Mouse (Mus musculus) CH12.LX (cell line): ENCODE data around the gene Rnf214. TPM values are rescaled to one million over a fixed set of nuclear protein-coding genes. Genes with fewer than 3 reads are reported as not detected.

Source experiments
- DNase-seq: peaks from one replicate; pipeline ENCODE4 v3.0.0-alpha.2; 2013; ENCODE audit errors: extremely low read depth
- H3K27ac ChIP-seq: 2 replicates; pipeline ENCODE4 v1.5.1; 2012; ENCODE audit warnings: low read depth, mild to moderate bottlenecking, control low read depth, moderate library complexity; ENCODE audit not compliant: insufficient read depth
- H3K27me3 ChIP-seq: replicated peaks from 2 replicates; pipeline ENCODE3; 2012; ENCODE audit warnings: inconsistent platforms
- H3K36me3 ChIP-seq, 2 experiments: replicated peaks in 1 of 2; 2 replicates each; pipeline versions ENCODE3 to v1.6.1; 2012; ENCODE audit warnings: inconsistent platforms in 1 of 2, low read length in 1 of 2, mild to moderate bottlenecking in 1 of 2, mixed read lengths in 1 of 2, moderate library complexity in 1 of 2; ENCODE audit not compliant: control insufficient read depth in 1 of 2, insufficient read depth in 1 of 2
- H3K4me1 ChIP-seq, 2 experiments: 2 replicates each; pipeline ENCODE4 v1.6.1; 2012; ENCODE audit warnings: inconsistent platforms in 1 of 2, moderate library complexity in 1 of 2; ENCODE audit not compliant: insufficient read depth in 2 of 2, control insufficient read depth in 1 of 2
- H3K4me2 ChIP-seq: 2 replicates; pipeline ENCODE4 v1.6.1; 2012; ENCODE audit warnings: low read depth, mild to moderate bottlenecking, control low read depth; ENCODE audit not compliant: poor library complexity, insufficient read depth, severe bottlenecking
- H3K4me3 ChIP-seq, 3 experiments: fragments of 150-350 bp in 1 of 3; sonication (generic) in 1 of 3; replicated peaks in 1 of 3; 2 replicates each; pipeline versions ENCODE3 to v1.5.1; 2011 to 2012; ENCODE audit warnings: low read depth in 2 of 3, low read length in 2 of 3, mild to moderate bottlenecking in 2 of 3, moderate library complexity in 2 of 3, control low read depth in 1 of 3, improper control_type of control experiment in 1 of 3, inconsistent platforms in 1 of 3, mixed read lengths in 1 of 3; ENCODE audit not compliant: poor library complexity in 1 of 3
- H3K79me2 ChIP-seq: replicated peaks from 2 replicates; pipeline ENCODE4 v1.6.1; 2012; ENCODE audit warnings: mild to moderate bottlenecking, moderate library complexity; ENCODE audit not compliant: control insufficient read depth, poor library complexity, insufficient read depth, severe bottlenecking; ENCODE audit errors: extremely low read depth
- H3K9ac ChIP-seq: 2 replicates; pipeline ENCODE4 v1.6.1; 2012; ENCODE audit warnings: low read depth, mild to moderate bottlenecking, control low read depth, moderate library complexity; ENCODE audit not compliant: insufficient read depth
- H3K9me3 ChIP-seq: replicated peaks from 2 replicates; pipeline ENCODE3; 2012; ENCODE audit warnings: low read length, inconsistent platforms, mixed read lengths
- BHLHE40 ChIP-seq: IDR thresholded peaks from 2 replicates; pipeline ENCODE4 v1.6.1; 2011; ENCODE audit warnings: mild to moderate bottlenecking, low read depth, low read length, improper control_type of control experiment
- CHD1 ChIP-seq: IDR thresholded peaks from 2 replicates; pipeline ENCODE4 v1.6.1; 2012; ENCODE audit warnings: low read depth, low read length, improper control_type of control experiment, inconsistent platforms
- CHD2 ChIP-seq: IDR thresholded peaks from 2 replicates; pipeline ENCODE4 v1.6.1; 2011; ENCODE audit warnings: low read length, improper control_type of control experiment
- CTCF ChIP-seq, 2 experiments: IDR thresholded peaks in 1 of 2; conservative IDR thresholded peaks in 1 of 2; 2 replicates each; pipeline ENCODE4 v1.5.1; 2011 to 2012; ENCODE audit warnings: low read depth in 2 of 2, low read length in 2 of 2, improper control_type of control experiment in 1 of 2, inconsistent platforms in 1 of 2, mild to moderate bottlenecking in 1 of 2, moderate library complexity in 1 of 2
- ELF1 ChIP-seq: IDR thresholded peaks from 2 replicates; pipeline ENCODE4 v1.6.1; 2014; ENCODE audit warnings: low read depth, mild to moderate bottlenecking, inconsistent platforms, low read length, improper control_type of control experiment
- EP300 ChIP-seq: IDR thresholded peaks from 2 replicates; pipeline ENCODE4 v1.6.1; 2011; ENCODE audit warnings: low read length, improper control_type of control experiment
- GABPA ChIP-seq: IDR thresholded peaks from 2 replicates; pipeline ENCODE4 v1.6.1; 2012; ENCODE audit warnings: low read depth, low read length, improper control_type of control experiment, inconsistent platforms; ENCODE audit not compliant: insufficient replicate concordance
- JUN ChIP-seq: IDR thresholded peaks from 2 replicates; pipeline ENCODE4 v1.6.1; 2011; ENCODE audit warnings: low read depth, mild to moderate bottlenecking, low read length, improper control_type of control experiment, moderate library complexity; ENCODE audit not compliant: insufficient read depth
- JUND ChIP-seq: conservative IDR thresholded peaks from 2 replicates; pipeline ENCODE4 v1.6.1; 2011; ENCODE audit warnings: low read depth, low read length, improper control_type of control experiment
- KAT2A ChIP-seq: IDR thresholded peaks from 2 replicates; pipeline ENCODE4 v1.6.1; 2012; ENCODE audit warnings: low read length, improper control_type of control experiment, inconsistent platforms; ENCODE audit not compliant: insufficient replicate concordance
- MAX ChIP-seq: IDR thresholded peaks from 2 replicates; pipeline ENCODE4 v1.6.1; 2011; ENCODE audit warnings: low read length, improper control_type of control experiment
- MAZ ChIP-seq: IDR thresholded peaks from 2 replicates; pipeline ENCODE4 v1.6.1; 2012; ENCODE audit warnings: low read depth, mild to moderate bottlenecking, inconsistent platforms, low read length, improper control_type of control experiment, moderate library complexity
- MEF2A ChIP-seq: IDR thresholded peaks from 2 replicates; pipeline ENCODE4 v1.6.1; 2014; ENCODE audit warnings: low read depth, mild to moderate bottlenecking, inconsistent platforms, low read length, improper control_type of control experiment, borderline replicate concordance
- NELFE ChIP-seq: IDR thresholded peaks from 2 replicates; pipeline ENCODE4 v1.6.1; 2011; ENCODE audit warnings: low read depth, low read length, improper control_type of control experiment
- NRF1 ChIP-seq: IDR thresholded peaks from 2 replicates; pipeline ENCODE4 v1.6.1; 2014; ENCODE audit warnings: low read depth, mild to moderate bottlenecking, inconsistent platforms, low read length, improper control_type of control experiment, moderate library complexity
- PAX5 ChIP-seq: IDR thresholded peaks from 2 replicates; pipeline ENCODE4 v1.6.1; 2012; ENCODE audit warnings: low read length, inconsistent platforms, mixed read lengths
- POLR2A ChIP-seq: IDR thresholded peaks from 2 replicates; pipeline ENCODE4 v1.6.1; 2011; ENCODE audit warnings: low read depth, mild to moderate bottlenecking, improper control_type of control experiment, low read length
- RAD21 ChIP-seq: IDR thresholded peaks from 2 replicates; pipeline ENCODE4 v1.6.1; 2011; ENCODE audit warnings: low read depth, mild to moderate bottlenecking, low read length, improper control_type of control experiment, moderate library complexity
- SIN3A ChIP-seq: IDR thresholded peaks from 2 replicates; pipeline ENCODE4 v1.6.1; 2012; ENCODE audit warnings: low read length, improper control_type of control experiment, inconsistent platforms
- SMC3 ChIP-seq: IDR thresholded peaks from 2 replicates; pipeline ENCODE4 v1.6.1; 2011; ENCODE audit warnings: low read depth, low read length, improper control_type of control experiment
- TBP ChIP-seq: conservative IDR thresholded peaks from 2 replicates; pipeline ENCODE4 v1.6.1; 2011; ENCODE audit warnings: low read depth, low read length, improper control_type of control experiment
- TCF12 ChIP-seq: IDR thresholded peaks from 2 replicates; pipeline ENCODE4 v1.6.1; 2014; ENCODE audit warnings: low read depth, mild to moderate bottlenecking, inconsistent platforms, low read length, improper control_type of control experiment
- USF2 ChIP-seq: conservative IDR thresholded peaks from 2 replicates; pipeline ENCODE4 v1.6.1; 2011; ENCODE audit warnings: low read depth, low read length, improper control_type of control experiment
- ZC3H11A ChIP-seq: IDR thresholded peaks from 2 replicates; pipeline ENCODE4 v1.6.1; 2012; ENCODE audit warnings: low read depth, mild to moderate bottlenecking, inconsistent platforms, low read length, improper control_type of control experiment
- ZMIZ1 ChIP-seq: IDR thresholded peaks from 2 replicates; pipeline ENCODE4 v1.6.1; 2012; ENCODE audit warnings: low read depth, mild to moderate bottlenecking, inconsistent platforms, low read length, improper control_type of control experiment
- ZNF384 ChIP-seq: IDR thresholded peaks from 2 replicates; pipeline ENCODE4 v1.6.1; 2012; ENCODE audit warnings: low read depth, low read length, improper control_type of control experiment, inconsistent platforms
- dilution Hi-C: fragments of 300-500 bp; cut with MboI; formaldehyde crosslinking; loops from 2 replicates; pipeline ENCODE4 v1.14.3; 2020; ENCODE audit warnings: low sequenced_read_pairs; ENCODE audit not compliant: extremely low pct_unique_long_range_greater_than_20kb, extremely low pct_ligation_motif_present
- in situ Hi-C: fragments of 300-500 bp; cut with MboI; formaldehyde crosslinking; loops from 3 replicates; pipeline ENCODE4 v1.14.3; 2019; ENCODE audit warnings: low sequenced_read_pairs, low pct_ligation_motif_present, low pct_unique_long_range_greater_than_20kb, mixed read lengths
- polyA plus RNA-seq: library from polyadenylated mRNA; unstranded; fragments of >175 nt; gene quantifications from 2 replicates; pipeline ENCODE4 v1.2.1, GENCODE M21; 2012; ENCODE audit warnings: low read depth; ENCODE audit not compliant: insufficient read length
- total RNA-seq, 2 experiments: library from RNA; depleted of rRNA; stranded (reverse); fragments of 300-350 nt in 1 of 2; fragments of >200 nt in 1 of 2; gene quantifications; 2 replicates each; pipeline ENCODE4 v1.2.3; 2012 to 2014

Rnf214 gene
- total and polyA plus RNA-seq, 3 experiments = 4.4 to 16.1 (median 9.4) TPM

GRCm38 (mm10) chr9:45938952-45939637 is 32.4 kb upstream of the Rnf214 start:
- TF ChIP-seq ELF1 = no peak
- no peak for TF ChIP-seq RAD21
- TF ChIP-seq JUN = no peak
- no peak for TF ChIP-seq CHD1
- TF ChIP-seq KAT2A = no peak
- no peak for TF ChIP-seq TCF12
- TF ChIP-seq CHD2 = no peak
- no peak for TF ChIP-seq POLR2A
- TF ChIP-seq MEF2A = no peak
- no peak for TF ChIP-seq CTCF (conservative IDR thresholded peaks at IDR 0.05 in 1 of 2, IDR thresholded peaks at IDR 0.05 in 1 of 2; ENCODE audit: low read depth in 2 of 2, low read length in 2 of 2)
- no peak for TF ChIP-seq ZC3H11A
- TF ChIP-seq NRF1 = no peak
- TF ChIP-seq SMC3 = no peak
- TF ChIP-seq GABPA = no peak
- TF ChIP-seq MAX = no peak
- TF ChIP-seq ZMIZ1 = no peak
- TF ChIP-seq PAX5 = no peak
- TF ChIP-seq USF2 = no peak
- TF ChIP-seq ZNF384 = no peak
- Histone ChIP-seq H3K9me3 (no peaks in the 10 kb centered on the region), H3K36me3 (peaks cover 59 to 77% of the 10 kb centered on the region in 2 experiments)

GRCm38 (mm10) chr9:45938088-45938487 is 31.4 kb upstream of the Rnf214 start:
- no peak for DNase-seq
- Histone ChIP-seq H3K27ac (no peak overlapping the region), H3K27me3 (no peaks in the 10 kb centered on the region), H3K4me3 (no peak overlapping the region), H3K79me2 (no peaks in the 10 kb centered on the region), H3K36me3 (peaks cover 49 to 71% of the 10 kb centered on the region in 2 experiments), H3K9ac (no peak overlapping the region), H3K9me3 (no peaks in the 10 kb centered on the region), H3K4me2 (no peak overlapping the region), H3K4me1 (peaks cover 0 to 24% of the 10 kb centered on the region in 2 experiments; a peak in 2 of 4 replicates)
- in situ Hi-C loops (no loop called here), dilution Hi-C loops (no loop called here)
- TF ChIP-seq SIN3A (no peak), EP300 (no peak), MAZ (no peak), CHD1 (no peak), POLR2A (no peak), TBP (no peak), BHLHE40 (no peak), JUND (no peak), CHD2 (no peak), NELFE (no peak)

More at GRCm38 (mm10) chr9:45938952-45939637, 32.4 kb upstream of the Rnf214 start:
- DNase-seq = no peak
- H3K4me1 ChIP-seq = peaks cover 0 to 33% of the 10 kb centered on the region in 2 experiments; a peak in 2 of 4 replicates
- no peaks in the 10 kb centered on the region for H3K27me3 ChIP-seq
- no peak overlapping the region for H3K4me3 ChIP-seq
- dilution Hi-C loops = no loop called here
- no peak overlapping the region for H3K9ac ChIP-seq
- in situ Hi-C loops = no loop called here
- no peaks in the 10 kb centered on the region for H3K79me2 ChIP-seq
- H3K4me2 ChIP-seq = no peak overlapping the region
- no peak overlapping the region for H3K27ac ChIP-seq
